Mouse (Mus musculus) CH12.LX (cell line): ENCODE measurements around the gene Acvr2b. TPM values are rescaled to one million over a fixed set of nuclear protein-coding genes. Genes with fewer than 3 reads are reported as not detected.
A peak's percentile ranks its signal among the peaks of the same experiment; 100 is the strongest.

Experiments used
- DNase-seq: peaks from one replicate; pipeline ENCODE4 v3.0.0-alpha.2; 2013; ENCODE audit errors: extremely low read depth
- H3K27ac ChIP-seq: 2 replicates; pipeline ENCODE4 v1.5.1; 2012; ENCODE audit warnings: low read depth, mild to moderate bottlenecking, control low read depth, moderate library complexity; ENCODE audit not compliant: insufficient read depth
- H3K27me3 ChIP-seq: replicated peaks from 2 replicates; pipeline ENCODE3; 2012; ENCODE audit warnings: inconsistent platforms
- H3K36me3 ChIP-seq, 2 experiments: replicated peaks in 1 of 2; 2 replicates each; pipeline versions ENCODE3 to v1.6.1; 2012; ENCODE audit warnings: inconsistent platforms in 1 of 2, low read length in 1 of 2, mild to moderate bottlenecking in 1 of 2, mixed read lengths in 1 of 2, moderate library complexity in 1 of 2; ENCODE audit not compliant: control insufficient read depth in 1 of 2, insufficient read depth in 1 of 2
- H3K4me1 ChIP-seq, 2 experiments: 2 replicates each; pipeline ENCODE4 v1.6.1; 2012; ENCODE audit warnings: inconsistent platforms in 1 of 2, moderate library complexity in 1 of 2; ENCODE audit not compliant: insufficient read depth in 2 of 2, control insufficient read depth in 1 of 2
- H3K4me2 ChIP-seq: 2 replicates; pipeline ENCODE4 v1.6.1; 2012; ENCODE audit warnings: low read depth, mild to moderate bottlenecking, control low read depth; ENCODE audit not compliant: poor library complexity, insufficient read depth, severe bottlenecking
- H3K4me3 ChIP-seq, 3 experiments: fragments of 150-350 bp in 1 of 3; sonication (generic) in 1 of 3; replicated peaks in 1 of 3; 2 replicates each; pipeline versions ENCODE3 to v1.5.1; 2011 to 2012; ENCODE audit warnings: low read depth in 2 of 3, low read length in 2 of 3, mild to moderate bottlenecking in 2 of 3, moderate library complexity in 2 of 3, control low read depth in 1 of 3, improper control_type of control experiment in 1 of 3, inconsistent platforms in 1 of 3, mixed read lengths in 1 of 3; ENCODE audit not compliant: poor library complexity in 1 of 3
- H3K79me2 ChIP-seq: replicated peaks from 2 replicates; pipeline ENCODE4 v1.6.1; 2012; ENCODE audit warnings: mild to moderate bottlenecking, moderate library complexity; ENCODE audit not compliant: control insufficient read depth, poor library complexity, insufficient read depth, severe bottlenecking; ENCODE audit errors: extremely low read depth
- H3K9ac ChIP-seq: 2 replicates; pipeline ENCODE4 v1.6.1; 2012; ENCODE audit warnings: low read depth, mild to moderate bottlenecking, control low read depth, moderate library complexity; ENCODE audit not compliant: insufficient read depth
- H3K9me3 ChIP-seq: replicated peaks from 2 replicates; pipeline ENCODE3; 2012; ENCODE audit warnings: low read length, inconsistent platforms, mixed read lengths
- CHD1 ChIP-seq: IDR thresholded peaks from 2 replicates; pipeline ENCODE4 v1.6.1; 2012; ENCODE audit warnings: low read depth, low read length, improper control_type of control experiment, inconsistent platforms
- CHD2 ChIP-seq: IDR thresholded peaks from 2 replicates; pipeline ENCODE4 v1.6.1; 2011; ENCODE audit warnings: low read length, improper control_type of control experiment
- CTCF ChIP-seq, 2 experiments: IDR thresholded peaks in 1 of 2; conservative IDR thresholded peaks in 1 of 2; 2 replicates each; pipeline ENCODE4 v1.5.1; 2011 to 2012; ENCODE audit warnings: low read depth in 2 of 2, low read length in 2 of 2, improper control_type of control experiment in 1 of 2, inconsistent platforms in 1 of 2, mild to moderate bottlenecking in 1 of 2, moderate library complexity in 1 of 2
- E2F4 ChIP-seq: IDR thresholded peaks from 2 replicates; pipeline ENCODE4 v1.6.1; 2011; ENCODE audit warnings: low read depth, low read length, improper control_type of control experiment; ENCODE audit not compliant: insufficient replicate concordance
- ELF1 ChIP-seq: IDR thresholded peaks from 2 replicates; pipeline ENCODE4 v1.6.1; 2014; ENCODE audit warnings: low read depth, mild to moderate bottlenecking, inconsistent platforms, low read length, improper control_type of control experiment
- ETS1 ChIP-seq: conservative IDR thresholded peaks from 2 replicates; pipeline ENCODE4 v1.6.1; 2012; ENCODE audit warnings: low read depth, mild to moderate bottlenecking, inconsistent platforms, low read length, improper control_type of control experiment, moderate library complexity
- HCFC1 ChIP-seq: IDR thresholded peaks from 2 replicates; pipeline ENCODE4 v1.6.1; 2012; ENCODE audit warnings: low read depth, mild to moderate bottlenecking, inconsistent platforms, low read length, improper control_type of control experiment
- IRF4 ChIP-seq: IDR thresholded peaks from 2 replicates; pipeline ENCODE4 v1.6.1; 2014; ENCODE audit warnings: low read depth, mild to moderate bottlenecking, inconsistent platforms, low read length, improper control_type of control experiment
- JUN ChIP-seq: IDR thresholded peaks from 2 replicates; pipeline ENCODE4 v1.6.1; 2011; ENCODE audit warnings: low read depth, mild to moderate bottlenecking, low read length, improper control_type of control experiment, moderate library complexity; ENCODE audit not compliant: insufficient read depth
- JUND ChIP-seq: conservative IDR thresholded peaks from 2 replicates; pipeline ENCODE4 v1.6.1; 2011; ENCODE audit warnings: low read depth, low read length, improper control_type of control experiment
- MAX ChIP-seq: IDR thresholded peaks from 2 replicates; pipeline ENCODE4 v1.6.1; 2011; ENCODE audit warnings: low read length, improper control_type of control experiment
- MEF2A ChIP-seq: IDR thresholded peaks from 2 replicates; pipeline ENCODE4 v1.6.1; 2014; ENCODE audit warnings: low read depth, mild to moderate bottlenecking, inconsistent platforms, low read length, improper control_type of control experiment, borderline replicate concordance
- MXI1 ChIP-seq: IDR thresholded peaks from 2 replicates; pipeline ENCODE4 v1.6.1; 2011; ENCODE audit warnings: mild to moderate bottlenecking, low read depth, low read length, improper control_type of control experiment
- MYC ChIP-seq: IDR thresholded peaks from 2 replicates; pipeline ENCODE4 v1.6.1; 2011; ENCODE audit warnings: low read depth, mild to moderate bottlenecking, improper control_type of control experiment, low read length
- RAD21 ChIP-seq: IDR thresholded peaks from 2 replicates; pipeline ENCODE4 v1.6.1; 2011; ENCODE audit warnings: low read depth, mild to moderate bottlenecking, low read length, improper control_type of control experiment, moderate library complexity
- SIN3A ChIP-seq: IDR thresholded peaks from 2 replicates; pipeline ENCODE4 v1.6.1; 2012; ENCODE audit warnings: low read length, improper control_type of control experiment, inconsistent platforms
- TBP ChIP-seq: conservative IDR thresholded peaks from 2 replicates; pipeline ENCODE4 v1.6.1; 2011; ENCODE audit warnings: low read depth, low read length, improper control_type of control experiment
- UBTF ChIP-seq: IDR thresholded peaks from 2 replicates; pipeline ENCODE4 v1.6.1; 2012; ENCODE audit warnings: low read depth, mild to moderate bottlenecking, inconsistent platforms, low read length, improper control_type of control experiment, moderate library complexity
- ZC3H11A ChIP-seq: IDR thresholded peaks from 2 replicates; pipeline ENCODE4 v1.6.1; 2012; ENCODE audit warnings: low read depth, mild to moderate bottlenecking, inconsistent platforms, low read length, improper control_type of control experiment
- dilution Hi-C: fragments of 300-500 bp; cut with MboI; formaldehyde crosslinking; loops from 2 replicates; pipeline ENCODE4 v1.14.3; 2020; ENCODE audit warnings: low sequenced_read_pairs; ENCODE audit not compliant: extremely low pct_unique_long_range_greater_than_20kb, extremely low pct_ligation_motif_present
- in situ Hi-C: fragments of 300-500 bp; cut with MboI; formaldehyde crosslinking; loops from 3 replicates; pipeline ENCODE4 v1.14.3; 2019; ENCODE audit warnings: low sequenced_read_pairs, low pct_ligation_motif_present, low pct_unique_long_range_greater_than_20kb, mixed read lengths
- polyA plus RNA-seq: library from polyadenylated mRNA; unstranded; fragments of >175 nt; gene quantifications from 2 replicates; pipeline ENCODE4 v1.2.1, GENCODE M21; 2012; ENCODE audit warnings: low read depth; ENCODE audit not compliant: insufficient read length
- total RNA-seq, 2 experiments: library from RNA; depleted of rRNA; stranded (reverse); fragments of 300-350 nt in 1 of 2; fragments of >200 nt in 1 of 2; gene quantifications; 2 replicates each; pipeline ENCODE4 v1.2.3; 2012 to 2014

Gene Acvr2b
- total RNA-seq (2012; rRNA removed) (1.0 and 1.5 TPM in 2 replicates), total RNA-seq (2014; rRNA removed) (0.30 and 0.39 TPM in 2 replicates), polyA plus RNA-seq (0.44 and 0.66 TPM in 2 replicates)

DNA sequence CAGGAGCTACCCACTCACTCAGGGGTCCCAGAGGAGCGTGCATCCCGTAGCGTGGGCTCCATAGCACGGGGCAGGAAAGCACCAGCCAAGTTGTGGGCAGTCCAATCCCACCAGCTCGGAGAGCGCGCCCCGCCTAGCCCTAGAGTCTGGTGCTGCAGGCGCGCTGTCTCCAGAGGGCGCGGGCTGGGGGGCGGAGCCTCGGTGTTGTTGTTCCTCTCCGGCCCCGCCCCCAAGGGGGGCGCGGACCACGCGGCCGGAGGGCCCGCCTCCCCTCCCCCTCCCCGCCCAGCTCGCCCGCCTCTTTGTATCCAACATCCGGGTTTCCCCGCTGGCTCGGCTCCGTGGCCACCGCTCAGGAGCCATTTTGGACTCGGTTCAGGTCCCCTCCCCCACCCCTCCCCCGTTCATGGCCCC, at the start of gene Acvr2b:
TSS of gene Acvr2b (plus strand) at position 318 of the 414 bp plus-strand sequence.
- H3K9ac ChIP-seq, result peak within 1 kb of the TSS; percentile 73
- dilution Hi-C loops (no loop called here), in situ Hi-C loops (no loop called here)
- peak within 1 kb of the TSS; percentile 86 for H3K4me2 ChIP-seq
- peaks cover 0 to 29% of the 10 kb centered on the region in 2 experiments; a peak in 2 of 4 replicates for H3K4me1 ChIP-seq
- DNase-seq, result peak; percentile 86
- no peaks in the 10 kb centered on the region for H3K79me2 ChIP-seq
- peaks cover 61% of the 10 kb centered on the region for H3K27me3 ChIP-seq
- H3K36me3 ChIP-seq, result no peaks in the 10 kb centered on the region
- H3K9me3 ChIP-seq, result peaks cover 3% of the 10 kb centered on the region
- TF ChIP-seq JUN, result no peak
- peak; percentile 24; the same call in 1 of the 2 replicates for TF ChIP-seq CHD2
- TF ChIP-seq IRF4, result no peak
- TF ChIP-seq TBP, result no peak
- TF ChIP-seq ZC3H11A, result no peak
- TF ChIP-seq MXI1, result 0 out of 2 replicates have a peak, but pooled peaks have one; percentile 24
- TF ChIP-seq CTCF (conservative IDR thresholded peaks at IDR 0.05 in 1 of 2, IDR thresholded peaks at IDR 0.05 in 1 of 2; ENCODE audit: low read depth in 2 of 2, low read length in 2 of 2), result peak in 1 of 2 experiments; percentile 9; a peak in 2 of 4 replicates
- no peak for TF ChIP-seq E2F4
- TF ChIP-seq MAX, result peak; percentile 60
- H3K4me3 ChIP-seq, result peak within 1 kb of the TSS; percentile 35 to 84 (median 65)
- no peak within 1 kb of the TSS for H3K27ac ChIP-seq

DNA sequence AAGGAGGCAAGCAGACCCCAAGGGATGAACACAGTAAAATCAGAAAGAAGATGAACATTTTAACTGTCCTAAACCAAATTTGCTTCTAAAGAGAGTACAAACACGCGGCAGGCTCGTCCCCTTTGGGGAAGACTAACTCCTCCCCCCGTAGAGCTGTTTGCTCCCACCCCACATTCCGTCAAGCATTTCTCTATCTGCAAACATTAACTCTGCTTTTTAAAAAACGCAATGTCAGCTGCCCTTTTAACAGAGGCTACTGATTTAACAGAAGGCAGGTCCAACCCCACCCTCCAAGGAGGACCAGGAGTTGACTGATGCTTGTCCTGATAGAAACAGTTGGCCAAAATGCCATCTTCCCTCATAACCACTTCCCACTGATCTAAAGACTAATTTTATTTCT, 48.0 kb upstream of the Acvr2b start:
- TF ChIP-seq UBTF (no peak), SIN3A (no peak), HCFC1 (no peak), MYC (no peak), CHD1 (no peak), ETS1 (no peak), JUND (no peak), RAD21 (no peak), ELF1 (no peak), TBP (no peak), MEF2A (no peak), IRF4 (no peak), MAX (no peak)
- H3K27me3 ChIP-seq, result no peaks in the 10 kb centered on the region
- H3K9ac ChIP-seq, result no peak overlapping the region
- no peak overlapping the region for H3K27ac ChIP-seq
- peaks cover 4% of the 10 kb centered on the region in 2 experiments; a peak in 2 of 4 replicates for H3K4me1 ChIP-seq
- in situ Hi-C loops (loop anchor here (10.0 kb wide), 1 partner anchor 199 kb away; the partner anchor contains the start of genes Acaa1b and Gm47289), dilution Hi-C loops (no loop called here)
- H3K4me2 ChIP-seq, result no peak overlapping the region
- no peak for DNase-seq
- H3K36me3 ChIP-seq, result peaks cover 16 to 20% of the 10 kb centered on the region in 2 experiments
- H3K4me3 ChIP-seq, result no peak overlapping the region
- H3K79me2 ChIP-seq, result no peaks in the 10 kb centered on the region
- H3K9me3 ChIP-seq, result no peaks in the 10 kb centered on the region
